Mouse (Mus musculus) adipocyte (in vitro differentiated cells): ENCODE data around the gene Ift122.
A peak's percentile ranks its signal among the peaks of the same experiment; 100 is the strongest.

Source experiments
- DNase-seq: peaks from one replicate; pipeline ENCODE4 v3.0.0-alpha.2; 2016; ENCODE audit warnings: low spot score

The Ift122 gene

DNA sequence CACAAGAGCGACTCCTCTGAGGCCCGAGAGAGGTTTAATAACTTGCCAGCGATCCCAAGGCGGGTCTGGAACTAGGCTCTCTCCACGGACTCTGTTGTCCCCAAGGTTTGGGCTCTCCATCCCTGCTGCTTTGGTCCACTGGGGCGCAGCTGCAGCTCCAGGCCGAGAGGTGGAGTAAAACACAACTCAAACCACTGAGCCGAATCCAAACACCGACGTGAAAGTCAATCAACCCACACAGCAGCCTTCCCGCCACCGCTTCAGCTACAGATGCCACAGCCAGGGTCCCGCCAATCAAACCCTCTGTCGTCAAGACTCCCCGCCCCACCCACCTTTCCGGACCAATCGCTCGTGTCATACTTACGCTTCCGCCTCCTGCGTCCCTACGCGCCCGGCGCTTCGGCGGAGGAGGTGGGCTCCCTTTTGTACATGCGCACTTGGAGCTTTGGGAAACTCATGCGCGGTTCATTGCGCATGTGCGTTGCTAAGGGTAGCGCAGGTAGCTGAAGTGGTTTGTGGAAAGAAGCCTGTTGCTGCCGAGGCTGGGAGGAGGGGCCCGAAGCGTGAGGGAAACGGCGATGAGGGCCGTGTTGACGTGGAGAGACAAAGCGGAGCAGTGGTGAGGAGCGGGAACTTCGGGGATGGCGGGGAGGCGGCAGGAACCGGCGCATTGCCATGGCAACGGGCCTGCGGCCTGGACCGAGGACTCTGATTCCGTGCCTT lies at the start of gene Ift122, which contains the start of gene Mbd4:
Gene Ift122, plus strand, starts transcription at position 380 of the 723 bp plus-strand sequence.
Gene Mbd4, minus strand, starts transcription at position 281 of the 723 bp plus-strand sequence.
- DNase-seq, result peak; percentile 100

DNA sequence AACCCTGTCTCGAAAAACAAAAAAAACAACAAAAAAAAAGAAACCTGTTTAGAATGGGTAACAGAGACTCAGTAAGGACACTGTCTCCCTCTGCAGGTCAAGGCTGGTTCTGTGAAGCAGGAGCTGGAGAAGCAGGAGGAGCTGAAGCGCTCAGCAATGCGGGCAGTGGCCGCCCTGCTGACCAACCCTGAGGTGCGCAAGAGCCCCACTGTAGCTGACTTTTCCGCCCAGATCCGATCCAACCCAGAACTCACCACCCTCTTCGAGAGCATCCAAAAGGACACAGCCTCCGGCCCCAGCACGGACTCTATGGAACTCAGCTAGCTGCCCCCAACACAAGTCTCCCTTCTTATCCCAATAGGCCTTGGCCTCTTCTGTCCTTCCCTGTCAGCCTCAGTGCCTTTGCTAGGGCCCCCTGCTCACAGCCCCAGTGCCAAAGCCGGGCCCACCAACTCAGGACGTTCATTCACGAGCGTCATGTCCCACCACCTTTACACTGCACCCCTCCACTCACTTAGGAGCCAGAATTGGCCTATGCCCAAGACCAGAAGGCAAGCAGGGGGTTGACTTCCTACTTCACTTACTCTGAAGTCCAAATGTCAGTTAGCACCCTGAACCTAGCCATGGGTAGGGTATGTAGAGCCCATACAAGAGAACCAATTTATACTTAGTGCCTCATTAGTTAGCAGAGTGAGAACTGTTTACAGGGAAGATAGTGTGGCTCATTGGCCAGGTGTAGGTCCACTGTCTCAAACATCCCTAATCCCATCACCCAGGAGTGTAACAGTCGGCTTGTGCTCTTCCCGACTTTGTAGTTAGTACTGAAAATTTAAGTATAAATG lies 49.5 kb upstream of the Ift122 start:
- DNase-seq, result peak; percentile 91

DNA sequence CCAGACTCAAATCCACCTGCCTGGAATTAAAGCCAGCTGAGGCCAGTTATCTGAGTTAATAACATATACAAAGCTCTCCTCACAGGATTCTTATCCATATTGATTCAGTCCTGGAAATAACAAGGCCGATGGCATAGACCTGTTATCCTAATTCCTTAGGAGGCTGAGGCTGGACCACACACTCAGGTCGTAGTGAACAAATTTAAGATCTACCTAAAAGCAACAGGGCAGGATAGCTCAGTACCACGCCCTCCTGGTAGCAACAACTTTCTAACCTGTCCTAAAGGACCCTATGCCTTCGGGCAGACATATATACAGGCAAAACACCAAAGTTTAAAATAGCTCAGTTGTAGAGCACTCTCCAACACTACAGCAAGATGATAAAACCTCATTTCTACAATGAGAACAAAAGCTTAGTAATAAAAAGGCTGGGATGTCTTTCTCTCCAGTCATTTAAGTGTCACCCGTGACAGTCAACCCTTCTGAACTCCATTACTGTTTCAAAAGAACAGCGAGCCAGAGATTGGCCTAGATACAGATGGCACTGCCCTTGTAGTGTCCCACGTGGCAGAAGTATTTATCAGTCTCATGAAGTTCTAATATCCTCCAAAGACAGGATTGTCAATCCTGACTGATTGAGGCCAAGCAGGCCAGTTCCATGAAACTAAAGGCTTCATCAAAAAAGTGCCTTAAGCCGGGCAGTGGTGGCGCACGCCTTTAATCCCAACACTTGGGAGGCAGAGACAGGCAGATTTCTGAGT lies 48.7 kb upstream of the Ift122 start:
- DNase-seq, result no peak

DNA sequence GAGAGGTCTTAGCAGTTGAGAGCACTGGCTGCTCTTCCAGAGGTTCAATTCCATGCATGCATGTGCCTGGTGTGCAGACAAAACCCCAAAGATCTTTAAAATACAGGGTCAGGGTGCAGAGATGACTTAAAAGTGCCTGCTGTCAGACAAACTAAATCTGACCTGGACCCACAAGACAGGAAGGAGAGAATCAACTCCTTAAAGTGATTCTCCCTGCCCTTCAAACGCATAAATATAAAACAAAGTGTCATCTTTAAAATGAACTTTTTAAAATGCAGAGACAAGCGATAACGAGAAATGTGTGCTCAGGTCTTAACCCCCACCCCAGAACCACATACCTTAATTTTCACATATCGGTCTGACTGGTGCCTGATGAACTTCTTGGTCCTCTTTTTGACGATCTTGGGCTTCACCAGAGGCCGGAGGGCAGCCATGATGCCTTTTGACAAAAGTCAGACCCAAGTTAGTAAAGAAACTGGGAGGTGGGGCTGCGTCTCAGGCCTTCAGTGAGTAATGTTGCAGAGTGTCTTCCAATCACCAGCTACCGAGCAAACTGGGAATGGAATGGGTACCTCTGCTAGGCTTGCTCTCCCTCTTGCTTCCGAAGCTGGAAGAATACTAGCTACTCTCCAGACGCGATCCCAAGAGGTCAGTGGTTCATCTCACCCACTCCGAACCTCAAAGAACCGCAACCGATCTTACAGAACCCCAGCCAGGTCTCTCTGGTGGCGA lies 45.6 kb upstream of the Ift122 start:
- peak; percentile 53 for DNase-seq

DNA sequence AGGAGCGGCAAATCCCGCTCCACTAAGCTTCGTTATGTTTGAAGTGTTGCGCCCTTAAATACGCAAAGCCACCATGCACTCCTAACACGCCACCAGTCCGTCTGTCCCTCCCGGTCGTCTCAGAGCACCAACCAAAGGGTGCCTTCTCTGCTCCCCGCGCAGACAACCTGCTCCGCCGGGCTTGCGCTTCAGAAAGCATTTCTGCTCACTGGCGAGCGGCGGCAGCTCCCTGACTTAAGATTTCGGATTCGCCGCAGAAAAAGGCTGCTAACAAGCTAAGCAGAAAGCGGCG lies 45.1 kb upstream of the Ift122 start:
- peak; percentile 59 for DNase-seq

DNA sequence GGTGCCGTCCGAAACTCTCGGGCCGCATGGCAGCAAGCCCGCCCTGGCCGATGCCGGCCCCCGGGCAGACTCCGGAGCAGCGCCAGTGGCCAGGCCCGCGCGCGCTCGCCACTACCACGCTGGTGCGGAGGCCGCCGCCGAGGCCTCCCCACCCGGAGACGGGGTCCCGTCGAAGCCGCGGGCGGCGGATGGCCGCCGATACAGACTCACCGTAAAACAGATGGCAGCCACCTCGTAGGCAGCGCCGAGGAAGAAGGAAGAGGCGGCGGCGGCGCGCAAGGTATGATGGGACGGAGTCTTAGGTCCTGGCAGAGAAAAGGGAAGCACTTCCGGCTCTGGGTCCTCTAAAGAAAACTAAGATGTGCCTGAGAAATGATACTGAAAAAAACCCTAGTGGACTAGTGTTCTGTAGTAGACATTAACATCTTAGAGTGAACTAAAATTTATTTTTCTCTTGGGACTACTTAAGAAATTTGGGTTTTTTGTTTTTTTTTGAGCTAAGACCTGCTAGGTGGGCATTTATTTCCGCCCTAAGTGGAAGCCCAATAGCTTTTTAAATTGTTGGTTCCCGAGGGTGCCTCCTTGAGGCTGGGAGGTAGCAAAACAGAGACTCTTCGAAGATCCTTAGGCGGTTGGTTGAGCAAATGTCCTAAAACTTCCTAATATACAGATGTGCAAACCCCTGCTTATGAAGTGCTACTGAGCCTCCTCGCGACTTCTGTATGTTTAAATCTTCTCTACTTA lies 44.6 kb upstream of the Ift122 start, which contains the start of gene Rpl32:
Gene Rpl32, minus strand, starts transcription at position 260 of the 744 bp plus-strand sequence.
- DNase-seq, result peak; percentile 96

DNA sequence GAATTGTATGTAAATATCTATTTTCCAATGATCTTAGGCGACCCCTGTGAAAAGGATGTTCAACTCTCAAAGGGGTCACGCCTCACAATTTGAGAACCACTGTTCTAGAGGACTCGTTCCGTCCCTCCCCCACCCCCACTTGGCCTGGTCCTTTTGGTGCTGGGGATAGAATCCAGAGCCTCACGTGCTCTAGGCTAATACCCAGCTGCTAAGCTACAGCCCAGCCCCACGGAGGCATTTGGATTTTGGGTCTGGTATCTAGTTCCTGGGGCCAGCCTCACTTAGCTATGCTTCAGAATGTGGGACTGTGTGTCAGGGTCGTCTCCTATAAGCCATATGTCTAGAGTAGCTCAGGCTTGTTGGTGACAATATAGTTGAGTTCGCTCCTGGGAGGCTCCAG lies 41.7 kb upstream of the Ift122 start:
- no peak for DNase-seq

DNA sequence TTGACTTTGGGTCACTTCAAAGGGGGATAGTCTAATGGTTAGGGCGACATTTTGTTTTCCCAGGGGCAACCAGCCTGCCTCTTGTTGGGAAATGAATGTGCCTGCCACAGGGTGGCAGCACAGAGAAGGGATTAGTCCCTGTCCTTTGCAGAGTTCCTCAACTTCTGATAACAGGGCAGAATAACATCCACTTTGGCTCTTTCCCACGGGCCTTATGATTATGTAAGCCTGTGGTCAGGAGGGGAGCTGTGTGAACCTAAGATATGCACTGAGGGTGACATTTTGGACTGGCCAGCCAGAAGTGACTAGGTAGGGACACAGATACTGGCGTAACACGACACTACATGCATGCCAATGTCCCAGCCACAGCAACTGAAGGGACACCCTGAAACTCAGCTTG lies 39.2 kb upstream of the Ift122 start:
- DNase-seq, result peak; percentile 95

- DNase-seq, result peak; percentile 59
Measured at GRCm38 (mm10) chr6:115815041-115815440, 38.2 kb upstream of the Ift122 start.

DNA sequence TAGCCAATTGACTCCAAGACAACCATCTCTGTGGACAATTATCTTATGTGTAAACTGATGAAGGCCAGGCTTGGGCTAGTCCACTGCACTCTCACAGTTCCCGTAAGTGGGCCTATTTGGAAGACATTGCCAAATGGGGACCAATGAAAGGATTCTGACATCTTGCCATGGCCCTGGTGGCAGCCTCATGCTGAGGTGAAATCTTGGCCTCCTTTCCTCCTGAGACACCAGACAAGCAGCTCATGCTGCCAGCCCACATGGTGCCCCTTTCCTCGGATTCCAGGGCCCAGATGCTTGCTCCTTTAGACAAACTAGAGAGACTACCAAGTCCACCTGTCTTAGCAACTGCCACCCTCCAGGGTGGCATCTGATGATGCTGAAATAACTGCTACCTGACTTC lies 35.1 kb upstream of the Ift122 start:
- DNase-seq, result peak; percentile 40

DNA sequence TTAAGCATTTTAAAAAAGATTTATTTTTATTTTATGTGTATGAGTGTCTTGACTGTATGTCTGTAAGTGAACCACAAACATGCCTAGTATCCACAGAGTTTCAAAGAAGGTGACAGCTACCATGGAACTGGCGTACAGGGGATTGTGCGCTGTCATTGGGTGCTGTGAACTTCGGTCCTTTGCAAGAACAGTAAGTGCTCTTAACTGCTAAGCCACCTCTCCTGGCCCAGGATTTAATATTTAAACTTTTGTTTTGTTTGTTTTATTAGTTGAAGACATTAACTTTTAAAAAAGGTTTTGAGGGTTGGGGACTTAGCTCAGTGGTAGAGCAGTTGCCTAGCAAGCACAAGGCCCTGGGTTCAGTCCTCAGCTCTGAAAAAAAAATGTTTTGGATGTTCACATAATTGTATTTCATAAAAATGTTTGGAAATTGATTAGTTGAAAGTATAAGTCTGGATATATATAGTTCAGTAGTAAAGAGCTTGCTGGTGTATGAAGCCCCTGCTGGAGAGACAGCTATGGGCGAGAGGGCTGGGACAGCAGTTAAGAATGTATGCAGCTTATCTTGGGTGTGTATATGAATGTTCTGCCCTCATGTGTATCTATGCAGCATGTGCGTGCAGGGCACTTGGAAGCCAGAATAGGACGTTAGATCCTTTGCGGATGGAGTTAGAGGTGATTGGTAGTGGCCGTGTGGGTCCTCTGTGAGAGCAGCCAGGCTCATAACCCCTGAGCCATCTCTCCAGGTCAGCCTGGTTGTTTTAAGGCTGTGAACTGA lies 31.9 kb upstream of the Ift122 start:
- no peak for DNase-seq

DNA sequence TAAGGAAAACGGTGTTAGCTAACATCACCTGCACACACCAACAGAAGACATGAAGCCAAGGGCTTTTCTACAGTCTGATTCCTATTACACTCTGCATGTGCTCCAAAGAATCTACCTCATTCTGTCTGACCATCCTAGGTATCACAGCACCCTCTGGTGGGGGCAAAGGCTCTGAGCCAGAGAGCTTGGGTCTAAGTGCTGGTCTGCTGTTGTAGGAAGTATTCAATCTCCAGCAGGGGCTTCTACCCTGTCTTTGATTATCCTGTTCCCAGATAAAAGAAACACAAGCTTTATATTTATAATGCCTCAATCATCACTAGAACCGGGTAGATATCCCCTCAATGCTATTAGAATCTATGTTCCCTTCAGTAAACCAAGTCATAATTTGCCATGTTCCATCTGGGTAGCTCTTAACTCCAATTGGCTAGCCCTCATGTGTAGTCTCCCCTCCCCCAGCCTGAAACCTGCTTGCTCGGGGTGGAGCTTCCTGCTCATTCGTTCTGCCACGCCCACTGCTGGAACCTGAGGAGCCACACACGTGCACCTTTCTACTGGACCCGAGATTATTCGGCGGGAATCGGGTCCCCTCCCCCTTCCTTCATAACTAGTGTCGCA lies 29.3 kb upstream of the Ift122 start:
- DNase-seq, result peak; percentile 85

- DNase-seq, result no peak
Measured at GRCm38 (mm10) chr6:115830779-115831601, 22.3 kb upstream of the Ift122 start.

DNA sequence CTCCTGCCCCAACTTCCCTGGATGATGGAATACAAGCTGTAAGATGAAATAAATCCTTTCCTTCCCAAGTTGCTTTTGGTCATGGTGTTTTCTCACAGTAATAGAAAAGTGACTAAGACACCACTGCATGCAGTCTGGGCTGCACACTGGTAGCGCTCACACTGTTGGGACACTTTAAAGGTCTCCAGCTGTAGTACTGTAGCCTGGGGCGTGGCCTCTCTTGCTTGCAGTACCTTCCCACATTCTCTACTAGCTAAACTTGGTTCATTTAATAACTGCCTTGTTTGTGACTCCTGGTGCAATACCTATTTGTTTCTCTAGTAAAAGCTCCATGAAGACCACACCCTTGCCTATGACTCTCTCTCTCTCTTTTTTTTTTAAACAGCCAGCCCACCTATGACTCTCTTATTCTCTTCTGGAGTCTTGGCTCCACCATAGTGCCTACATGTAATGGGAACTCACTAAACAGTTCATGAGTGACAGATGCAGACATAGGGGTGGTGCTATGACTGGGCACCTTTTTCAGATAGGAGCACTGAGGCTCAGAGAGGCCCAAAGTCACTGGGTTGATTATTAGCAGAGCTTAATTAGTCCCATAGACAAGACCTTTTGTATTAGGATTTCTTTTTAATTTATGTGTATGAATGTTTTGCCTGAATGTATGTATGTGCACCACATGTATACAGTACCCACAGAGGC lies 21.0 kb upstream of the Ift122 start:
- DNase-seq, result no peak

DNA sequence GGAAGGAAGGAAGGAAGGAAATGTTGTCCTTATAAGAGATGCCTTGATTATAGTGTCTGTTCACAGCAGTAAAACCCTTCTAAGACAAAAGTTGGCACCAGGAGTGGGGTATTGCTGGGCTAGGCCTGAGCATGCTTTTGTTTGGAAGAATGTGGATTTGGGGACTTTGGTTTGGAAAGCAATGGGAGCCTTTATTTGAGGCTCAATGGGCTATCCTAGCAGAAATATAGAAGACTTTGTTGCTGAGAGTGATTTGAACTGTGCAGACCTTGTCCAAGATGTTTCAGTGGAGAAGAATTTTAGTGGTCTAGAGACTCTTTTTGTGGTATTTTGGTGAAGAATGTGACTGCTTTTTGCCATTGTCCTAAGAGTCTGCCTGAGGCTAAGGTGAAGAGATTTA lies 19.4 kb upstream of the Ift122 start:
- no peak for DNase-seq

GRCm38 (mm10) chr6:115838161-115838597 lies 15.1 kb upstream of the Ift122 start, which contains the start of gene Efcab12:
TSS of gene Efcab12 (minus strand) at chr6:115838412.
- no peak for DNase-seq

DNA sequence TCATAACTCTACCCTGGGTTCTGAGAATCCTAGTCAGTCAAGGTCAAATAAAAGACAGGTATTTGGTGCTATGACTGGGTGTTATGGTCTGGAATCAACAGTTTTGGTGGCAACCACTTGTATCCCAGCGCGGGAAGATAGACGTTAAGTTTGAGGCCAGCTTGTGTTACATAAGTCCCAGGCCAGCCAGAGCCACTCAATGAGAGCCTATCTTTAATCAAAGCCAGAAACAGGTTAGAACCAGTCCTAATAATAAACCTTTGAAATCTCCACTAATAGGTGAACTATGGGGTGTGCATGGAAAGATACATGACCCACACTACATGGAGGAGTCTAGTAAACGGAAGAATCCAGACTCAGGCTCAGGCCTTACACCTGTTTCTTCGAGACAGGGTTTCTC lies 14.5 kb upstream of the Ift122 start:
- no peak for DNase-seq

GRCm38 (mm10) chr6:115845006-115845405 lies 8.3 kb upstream of the Ift122 start:
- DNase-seq, result no peak
